Comparison of ENCODE assay signal across 9 mouse cellular contexts in the genomic region with DNA sequence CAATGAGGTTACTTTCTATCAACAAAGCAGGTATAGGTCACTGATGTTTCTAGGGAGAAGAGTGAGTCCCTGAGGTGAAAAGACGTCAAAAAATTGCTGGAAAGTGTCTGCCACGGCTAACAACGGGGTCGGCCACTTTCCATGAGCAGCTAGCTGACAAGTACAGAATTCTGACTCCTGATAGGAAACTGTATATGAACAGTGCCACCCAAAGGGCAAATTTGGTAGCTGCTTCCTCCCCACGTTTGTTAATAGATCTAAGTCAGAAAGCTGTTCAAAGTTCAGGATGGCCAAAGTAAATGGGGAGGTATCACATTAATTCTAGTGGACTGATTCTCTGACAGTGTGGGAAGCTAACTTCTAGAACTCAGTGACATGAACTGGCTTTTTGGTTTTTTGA. TPM values are rescaled to one million over a fixed set of nuclear protein-coding genes. Genes with fewer than 3 reads are reported as not detected.
A peak's percentile ranks its signal among the peaks of the same experiment; 100 is the strongest.
DNase-seq lines count a peak whose midpoint lies in the region; ATAC-seq and TF ChIP-seq lines count a peak whose summit lies in the region.
"Had no signal": no experiment of that assay in that cellular context is flagged by ENCODE, and none has a peak within 500 bp of the region (broad histone marks: within the 10 kb centered on the region; RNA-seq: fewer than 3 reads in every experiment).

No protein-coding gene starts in this region.

- H3K36me3 ChIP-seq in midbrain, postnatal 0 days (ENCODE audit: insufficient read depth, low read length), result no peaks in the 10 kb centered on the region
- no peaks in the 10 kb centered on the region for H3K36me3 ChIP-seq in midbrain, embryonic 16.5 days (ENCODE audit: control insufficient read depth, insufficient read depth, low read length)
- H3K36me3 ChIP-seq in kidney, postnatal 0 days (ENCODE audit: insufficient read depth, low read length), result no peaks in the 10 kb centered on the region
- H3K36me3 ChIP-seq: lung, embryonic 15.5 days; stomach, embryonic 15.5 days had no signal

- peak; percentile 72 for TF ChIP-seq CTCF in midbrain, postnatal 0 days (IDR thresholded peaks at IDR 0.05)
- TF ChIP-seq CTCF in kidney, postnatal 0 days (IDR thresholded peaks at IDR 0.05; ENCODE audit: low read depth), result peak; percentile 67
- TF ChIP-seq CTCF in lung, adult 2 months (IDR thresholded peaks at IDR 0.05; ENCODE audit: insufficient read depth, low read length), result peak; percentile 32; the same call in 1 of the 2 replicates

- no peak overlapping the region for H3K4me3 ChIP-seq in midbrain, postnatal 0 days (ENCODE audit: low read depth, low read length)
- H3K4me3 ChIP-seq in midbrain, embryonic 16.5 days (ENCODE audit: low read depth, low read length), result no peak overlapping the region
- no peak overlapping the region for H3K4me3 ChIP-seq in kidney, postnatal 0 days (replicated peaks; ENCODE audit: low read depth, low read length)
- H3K4me3 ChIP-seq in lung, adult 2 months (replicated peaks; ENCODE audit: extremely low read depth, low read depth, low read length), result no peak overlapping the region
- H3K4me3 ChIP-seq: lung, embryonic 15.5 days; stomach, embryonic 15.5 days had no signal

- H3K4me1 ChIP-seq in midbrain, postnatal 0 days (ENCODE audit: insufficient read depth, low read length), result no peaks in the 10 kb centered on the region
- H3K4me1 ChIP-seq in midbrain, embryonic 16.5 days (ENCODE audit: control insufficient read depth, insufficient read depth, low read length), result no peaks in the 10 kb centered on the region
- no peaks in the 10 kb centered on the region for H3K4me1 ChIP-seq in kidney, postnatal 0 days (replicated peaks; ENCODE audit: insufficient read depth, low read length)
- no peaks in the 10 kb centered on the region; the same call in 1 of the 2 replicates for H3K4me1 ChIP-seq in lung, adult 2 months (ENCODE audit: control insufficient read depth, insufficient read depth, low read length)
- H3K4me1 ChIP-seq: lung, embryonic 15.5 days; stomach, embryonic 15.5 days had no signal

- 31% methylated on average over 5 of the region's 5 CpGs for WGBS in midbrain, postnatal 0 days
- 40% methylated on average over 5 of the region's 5 CpGs for WGBS in midbrain, embryonic 16.5 days
- WGBS in kidney, postnatal 0 days, result 29% methylated on average over 5 of the region's 5 CpGs
- WGBS in lung, adult 2 months, result 11% methylated on average over 5 of the region's 5 CpGs

- TF ChIP-seq POLR2A in lung, adult 2 months (IDR thresholded peaks at IDR 0.05; ENCODE audit: borderline replicate concordance, extremely low read depth, low read depth, low read length), result no peak

- no peak for ATAC-seq in midbrain, postnatal 0 days (ENCODE audit: low FRiP score)
- ATAC-seq in midbrain, embryonic 16.5 days, result no peak
- no peak for ATAC-seq in kidney, postnatal 0 days (replicated peaks; ENCODE audit: low FRiP score, low read depth)

- no peak overlapping the region for H3K9ac ChIP-seq in midbrain, postnatal 0 days (replicated peaks; ENCODE audit: low read length, poor library complexity, severe bottlenecking)
- no peak overlapping the region for H3K9ac ChIP-seq in midbrain, embryonic 16.5 days (ENCODE audit: low read depth, low read length)
- H3K9ac ChIP-seq in kidney, postnatal 0 days (ENCODE audit: low read depth, low read length), result no peak overlapping the region
- H3K9ac ChIP-seq: lung, embryonic 15.5 days; stomach, embryonic 15.5 days had no signal

- no peak overlapping the region for H3K27ac ChIP-seq in midbrain, postnatal 0 days (ENCODE audit: low read depth, low read length)
- no peak overlapping the region for H3K27ac ChIP-seq in midbrain, embryonic 16.5 days (ENCODE audit: low read length)
- no peak overlapping the region for H3K27ac ChIP-seq in kidney, postnatal 0 days
- H3K27ac ChIP-seq: lung, embryonic 15.5 days; stomach, embryonic 15.5 days had no signal

- no peaks in the 10 kb centered on the region for H3K27me3 ChIP-seq in midbrain, postnatal 0 days (ENCODE audit: insufficient read depth, low read length)
- no peaks in the 10 kb centered on the region for H3K27me3 ChIP-seq in midbrain, embryonic 16.5 days (ENCODE audit: control insufficient read depth, insufficient read depth, low read depth, low read length)
- no peaks in the 10 kb centered on the region for H3K27me3 ChIP-seq in kidney, postnatal 0 days (ENCODE audit: insufficient read depth, low read length)
- H3K27me3 ChIP-seq: lung, embryonic 15.5 days; stomach, embryonic 15.5 days had no signal

- H3K9me3 ChIP-seq in midbrain, postnatal 0 days (ENCODE audit: low read length), result no peaks in the 10 kb centered on the region
- no peaks in the 10 kb centered on the region for H3K9me3 ChIP-seq in midbrain, embryonic 16.5 days (replicated peaks; ENCODE audit: control insufficient read depth, low read length, poor library complexity, severe bottlenecking)
- no peaks in the 10 kb centered on the region for H3K9me3 ChIP-seq in kidney, postnatal 0 days (replicated peaks; ENCODE audit: low read length)
- H3K9me3 ChIP-seq: lung, embryonic 15.5 days; stomach, embryonic 15.5 days had no signal

- DNase-seq in midbrain, postnatal 0 days (ENCODE audit: low spot score), result peak; percentile 76
- peak; percentile 73 for DNase-seq in R1 (ENCODE audit: low read depth, low spot score)
- peak; percentile 53 to 81 for DNase-seq in cerebellum, postnatal 25 days
- DNase-seq in kidney, postnatal 0 days (ENCODE audit: low spot score), result peak; percentile 59
- no peak for DNase-seq in lung, adult 2 months
- peak; percentile 41 for DNase-seq in thymus, postnatal 4 days

- H3K4me2 ChIP-seq in midbrain, postnatal 0 days (ENCODE audit: low read depth, low read length, poor library complexity, severe bottlenecking), result no peak overlapping the region
- H3K4me2 ChIP-seq in midbrain, embryonic 16.5 days (ENCODE audit: low read length), result no peak overlapping the region
- no peak overlapping the region for H3K4me2 ChIP-seq in kidney, postnatal 0 days (ENCODE audit: low read length)
- H3K4me2 ChIP-seq: lung, embryonic 15.5 days; stomach, embryonic 15.5 days had no signal

RNA-seq across cellular contexts. Expression of a gene that starts 57.8 kb away (rescaled TPM):
- total RNA-seq in midbrain, postnatal 0 days (2014; rRNA removed), result 253 and 266 TPM in 2 replicates
- 203 and 207 TPM in 2 replicates for polyA plus RNA-seq in midbrain, postnatal 0 days (2015; fragmentation: Nextera tagmentation; extraction: Ambion mirVana)
- polyA plus RNA-seq in midbrain, embryonic 16.5 days (2015; fragmentation: Nextera tagmentation; extraction: Ambion mirVana), result 217 and 221 TPM in 2 replicates
- polyA plus RNA-seq in kidney, postnatal 0 days (2015; fragmentation: Nextera tagmentation; extraction: Ambion mirVana), result 165 and 182 TPM in 2 replicates
- 135 and 165 TPM in 2 replicates for polyA plus RNA-seq in lung, adult 2 months (2012; rRNA removed)
